Mouse (Mus musculus): ENCODE results near the gene Jam2. TPM values are rescaled to one million over a fixed set of nuclear protein-coding genes. Genes with fewer than 3 reads are reported as not detected.
A peak's percentile ranks its signal among the peaks of the same experiment; 100 is the strongest.

Jam2 gene
- total and polyA plus RNA-seq, 3 experiments = 55.4 to 81.0 (median 77.9) TPM

DNA sequence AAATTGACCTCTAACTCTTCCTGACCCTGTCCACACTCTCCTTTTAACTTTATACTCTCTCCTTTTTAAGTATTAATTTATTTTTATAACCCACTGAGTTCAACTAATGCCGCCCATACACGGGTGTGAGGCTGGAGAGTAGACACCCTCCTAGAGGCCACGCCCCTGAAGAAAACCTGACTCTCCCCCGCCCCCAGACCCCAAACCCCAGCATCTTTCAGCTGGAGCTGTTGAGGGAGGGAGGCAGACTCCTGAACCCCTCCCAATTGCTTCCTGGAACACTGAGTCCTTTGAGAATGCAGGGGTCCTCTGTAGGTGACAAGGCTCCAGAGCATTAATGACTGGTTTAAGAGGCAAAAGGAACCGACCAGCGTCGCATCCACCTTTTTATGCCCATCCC is 11.0 kb downstream of the Jam2 start:
- no peak overlapping the region; the same call in 1 of the 2 replicates for H3K27ac ChIP-seq
- no peak overlapping the region for H3K9ac ChIP-seq (ENCODE audit: low read depth, low read length)
- no peak overlapping the region for H3K4me3 ChIP-seq
- H3K79me2 ChIP-seq (replicated peaks; ENCODE audit: control insufficient read depth, insufficient read depth, low read length) = peaks cover 12% of the 10 kb centered on the region
- H3K4me1 ChIP-seq (ENCODE audit: control insufficient read depth, insufficient read depth, low read length) = peaks cover 13% of the 10 kb centered on the region
- no peaks in the 10 kb centered on the region for H3K27me3 ChIP-seq (ENCODE audit: control insufficient read depth, insufficient read depth, low read length)
- 54% methylated on average over 7 of the region's 7 CpGs for WGBS
- intact Hi-C loops (cut with DNase I) = no loop called here
- peaks cover 53% of the 10 kb centered on the region for H3K36me3 ChIP-seq (ENCODE audit: control insufficient read depth, insufficient read depth, low read length)
- no peak for DNase-seq
- TF ChIP-seq POLR2A (IDR thresholded peaks at IDR 0.05; ENCODE audit: insufficient read depth, low read depth, low read length) = no peak
- no peak for TF ChIP-seq EP300 (IDR thresholded peaks at IDR 0.05; ENCODE audit: insufficient read depth, low read depth, low read length)
- TF ChIP-seq CTCF (IDR thresholded peaks at IDR 0.05) = no peak

DNA sequence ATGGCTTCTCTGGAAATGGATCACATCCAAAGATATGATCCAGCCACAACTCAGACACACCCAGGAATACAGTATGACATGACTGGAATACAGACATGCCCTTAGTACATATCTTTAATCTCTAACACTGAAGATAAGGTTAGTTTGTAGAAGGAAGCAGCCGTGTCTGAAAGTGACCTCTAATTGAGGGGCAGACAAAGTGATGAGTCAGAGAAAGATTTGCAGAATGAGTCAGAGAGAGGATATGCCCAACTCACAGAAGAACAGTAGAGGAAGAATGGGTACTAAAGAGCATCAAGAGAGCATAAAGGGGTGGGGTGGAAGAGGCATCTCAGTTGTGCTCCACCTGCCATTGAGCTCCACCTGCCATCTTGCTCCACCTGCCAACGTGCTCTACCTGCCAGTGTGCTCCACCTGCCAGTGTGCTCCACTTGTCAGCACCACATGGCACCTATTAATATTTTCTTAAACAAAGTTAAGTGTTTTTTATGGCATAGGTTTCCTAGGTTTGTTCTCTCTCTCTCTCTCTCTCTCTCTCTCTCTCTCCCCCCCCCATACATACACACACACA is 16.8 kb downstream of the Jam2 start:
- peaks cover 7% of the 10 kb centered on the region for H3K79me2 ChIP-seq (replicated peaks; ENCODE audit: control insufficient read depth, insufficient read depth, low read length)
- H3K36me3 ChIP-seq (ENCODE audit: control insufficient read depth, insufficient read depth, low read length) = peaks cover 19% of the 10 kb centered on the region
- no peak for DNase-seq
- WGBS = 49% methylated on average over 2 of the region's 2 CpGs
- H3K27ac ChIP-seq = no peak overlapping the region
- no peak for TF ChIP-seq POLR2A (IDR thresholded peaks at IDR 0.05; ENCODE audit: insufficient read depth, low read depth, low read length)
- TF ChIP-seq CTCF (IDR thresholded peaks at IDR 0.05) = no peak
- no peak for TF ChIP-seq EP300 (IDR thresholded peaks at IDR 0.05; ENCODE audit: insufficient read depth, low read depth, low read length)
- H3K4me1 ChIP-seq (ENCODE audit: control insufficient read depth, insufficient read depth, low read length) = peaks cover 7% of the 10 kb centered on the region
- intact Hi-C loops (cut with DNase I) = no loop called here
- no peak overlapping the region for H3K4me3 ChIP-seq
- H3K27me3 ChIP-seq (ENCODE audit: control insufficient read depth, insufficient read depth, low read length) = no peaks in the 10 kb centered on the region
- no peak overlapping the region for H3K9ac ChIP-seq (ENCODE audit: low read depth, low read length)

DNA sequence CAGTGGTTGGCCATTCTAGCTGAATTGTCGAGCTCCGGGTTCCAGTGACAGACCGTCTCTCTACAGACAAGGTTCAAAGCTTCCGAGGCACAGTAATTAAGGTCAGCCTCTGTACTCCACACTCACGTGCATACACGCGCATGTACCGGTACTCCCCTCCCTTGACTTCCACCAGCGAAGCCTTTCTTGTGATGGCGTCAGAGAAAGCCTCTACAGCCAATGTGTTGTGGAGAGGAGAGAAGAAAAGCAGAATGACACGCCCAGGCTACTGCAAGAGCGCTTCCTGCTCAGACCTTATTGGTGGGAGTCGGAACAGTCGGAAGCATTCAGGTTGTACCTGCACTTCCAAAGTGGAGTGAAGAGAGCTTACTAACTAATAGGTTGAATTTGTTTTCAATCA is 19.5 kb downstream of the Jam2 start:
- Histone ChIP-seq H3K4me1 (ENCODE audit: control insufficient read depth, insufficient read depth, low read length) (peaks cover 3% of the 10 kb centered on the region), H3K4me3 (no peak overlapping the region), H3K27me3 (ENCODE audit: control insufficient read depth, insufficient read depth, low read length) (no peaks in the 10 kb centered on the region), H3K79me2 (replicated peaks; ENCODE audit: control insufficient read depth, insufficient read depth, low read length) (peaks cover 3% of the 10 kb centered on the region; the same call in 1 of the 2 replicates), H3K27ac (no peak overlapping the region), H3K36me3 (ENCODE audit: control insufficient read depth, insufficient read depth, low read length) (peaks cover 24% of the 10 kb centered on the region), H3K9ac (ENCODE audit: low read depth, low read length) (no peak overlapping the region)
- intact Hi-C loops (cut with DNase I) = no loop called here
- no peak for TF ChIP-seq CTCF (IDR thresholded peaks at IDR 0.05)
- TF ChIP-seq POLR2A (IDR thresholded peaks at IDR 0.05; ENCODE audit: insufficient read depth, low read depth, low read length) = no peak
- no peak for TF ChIP-seq EP300 (IDR thresholded peaks at IDR 0.05; ENCODE audit: insufficient read depth, low read depth, low read length)
- WGBS = 91% methylated on average over 14 of the region's 14 CpGs
- DNase-seq = no peak

DNA sequence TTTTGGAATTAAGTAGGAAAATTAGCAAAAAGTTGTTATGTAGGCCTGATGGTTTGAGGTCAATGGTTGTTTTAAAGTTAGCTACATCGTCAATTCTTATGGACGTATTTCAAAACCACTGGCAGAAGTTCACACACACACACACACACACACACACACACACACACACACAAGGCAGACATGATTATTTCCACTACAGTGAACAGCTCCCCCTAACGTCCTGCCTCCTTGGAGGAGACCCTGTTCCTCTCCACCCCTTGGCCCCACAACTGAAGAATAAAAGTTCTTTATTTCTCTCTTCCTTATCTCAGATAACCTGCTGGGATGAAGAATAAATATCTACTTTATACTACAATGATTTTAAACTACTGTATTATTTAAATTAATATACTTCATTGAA is 21.4 kb downstream of the Jam2 start:
- H3K27me3 ChIP-seq (ENCODE audit: control insufficient read depth, insufficient read depth, low read length) = no peaks in the 10 kb centered on the region
- TF ChIP-seq CTCF (IDR thresholded peaks at IDR 0.05) (peak; percentile 33), EP300 (IDR thresholded peaks at IDR 0.05; ENCODE audit: insufficient read depth, low read depth, low read length) (no peak)
- H3K9ac ChIP-seq (ENCODE audit: low read depth, low read length) = no peak overlapping the region
- H3K36me3 ChIP-seq (ENCODE audit: control insufficient read depth, insufficient read depth, low read length) = peaks cover 29% of the 10 kb centered on the region
- peaks cover 5% of the 10 kb centered on the region for H3K4me1 ChIP-seq (ENCODE audit: control insufficient read depth, insufficient read depth, low read length)
- no peak overlapping the region for H3K27ac ChIP-seq
- H3K79me2 ChIP-seq (replicated peaks; ENCODE audit: control insufficient read depth, insufficient read depth, low read length) = peaks cover 3% of the 10 kb centered on the region; the same call in 1 of the 2 replicates
- no peak for DNase-seq
- no peak overlapping the region for H3K4me3 ChIP-seq
- intact Hi-C loops (cut with DNase I) = no loop called here
- WGBS = 41% methylated on average over 3 of the region's 3 CpGs

DNA sequence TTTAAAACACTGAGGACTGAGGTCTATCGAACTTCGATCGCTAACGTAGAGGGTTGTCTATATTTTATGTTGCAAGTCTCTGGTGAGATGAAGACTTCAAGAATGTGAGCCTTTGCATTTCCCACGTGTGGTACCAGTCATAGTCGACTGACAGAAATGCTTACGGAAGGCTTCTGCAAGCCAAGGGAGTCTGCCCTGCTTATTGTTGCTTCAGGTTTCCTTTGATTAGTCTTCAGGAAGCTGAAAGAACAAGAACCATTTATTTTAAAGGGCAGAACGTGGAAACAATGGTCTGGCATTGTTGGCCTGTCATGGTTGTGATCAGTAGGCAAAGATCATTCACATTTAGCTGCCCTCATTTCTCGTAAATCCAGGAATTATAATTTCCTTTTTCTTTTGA is 22.8 kb downstream of the Jam2 start:
- peak overlapping the region; percentile 4 for H3K27ac ChIP-seq
- peaks cover 7% of the 10 kb centered on the region for H3K4me1 ChIP-seq (ENCODE audit: control insufficient read depth, insufficient read depth, low read length)
- 64% methylated on average over 9 of the region's 9 CpGs for WGBS
- H3K79me2 ChIP-seq (replicated peaks; ENCODE audit: control insufficient read depth, insufficient read depth, low read length) = peaks cover 2% of the 10 kb centered on the region; the same call in 1 of the 2 replicates
- no peak for DNase-seq
- H3K4me3 ChIP-seq = no peak overlapping the region
- intact Hi-C loops (cut with DNase I) = no loop called here
- H3K36me3 ChIP-seq (ENCODE audit: control insufficient read depth, insufficient read depth, low read length) = peaks cover 35% of the 10 kb centered on the region
- H3K9ac ChIP-seq (ENCODE audit: low read depth, low read length) = no peak overlapping the region
- no peaks in the 10 kb centered on the region for H3K27me3 ChIP-seq (ENCODE audit: control insufficient read depth, insufficient read depth, low read length)
- TF ChIP-seq POLR2A (IDR thresholded peaks at IDR 0.05; ENCODE audit: insufficient read depth, low read depth, low read length) (no peak), EP300 (IDR thresholded peaks at IDR 0.05; ENCODE audit: insufficient read depth, low read depth, low read length) (no peak), CTCF (IDR thresholded peaks at IDR 0.05) (no peak)

DNA sequence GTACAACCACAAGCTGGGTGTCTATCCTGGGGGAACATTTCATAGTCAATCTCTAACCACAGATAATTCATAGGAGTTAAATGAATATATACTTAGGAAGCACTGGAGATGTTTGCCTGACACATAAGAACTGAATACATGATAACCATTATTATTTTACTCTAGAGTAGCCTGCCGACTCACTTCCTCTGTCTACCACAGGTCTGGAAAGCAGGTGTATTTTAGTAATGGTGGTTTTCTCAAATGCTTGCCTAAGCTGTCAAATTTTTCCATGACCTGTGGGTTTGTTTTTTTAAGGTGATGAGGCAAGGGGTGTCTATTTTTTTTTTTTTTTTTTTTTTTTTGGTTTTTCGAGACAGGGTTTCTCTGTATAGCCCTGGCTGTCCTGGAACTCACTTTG is 26.1 kb downstream of the Jam2 start:
- Histone ChIP-seq H3K79me2 (replicated peaks; ENCODE audit: control insufficient read depth, insufficient read depth, low read length) (no peaks in the 10 kb centered on the region; the same call in 1 of the 2 replicates), H3K9ac (ENCODE audit: low read depth, low read length) (no peak overlapping the region), H3K27me3 (ENCODE audit: control insufficient read depth, insufficient read depth, low read length) (no peaks in the 10 kb centered on the region), H3K27ac (peak overlapping the region; percentile 67; the same call in 1 of the 2 replicates), H3K4me3 (no peak overlapping the region), H3K4me1 (ENCODE audit: control insufficient read depth, insufficient read depth, low read length) (peaks cover 17% of the 10 kb centered on the region), H3K36me3 (ENCODE audit: control insufficient read depth, insufficient read depth, low read length) (peaks cover 52% of the 10 kb centered on the region)
- no peak for DNase-seq
- no peak for TF ChIP-seq CTCF (IDR thresholded peaks at IDR 0.05)
- no peak for TF ChIP-seq POLR2A (IDR thresholded peaks at IDR 0.05; ENCODE audit: insufficient read depth, low read depth, low read length)
- no peak for TF ChIP-seq EP300 (IDR thresholded peaks at IDR 0.05; ENCODE audit: insufficient read depth, low read depth, low read length)
- intact Hi-C loops (cut with DNase I) = no loop called here
- WGBS = 43% methylated on average over 2 of the region's 2 CpGs
